Mouse (Mus musculus): ENCODE results near the gene Wsb1. TPM values are rescaled to one million over a fixed set of nuclear protein-coding genes. Genes with fewer than 3 reads are reported as not detected.
"Not testable (repeated sequence)": the region's sequence is repeated elsewhere in the genome, so short reads cannot be mapped to it uniquely, and the experiment has no call there.

The Wsb1 gene
- polyA plus RNA-seq (2017; shearing (Covaris generic)) = 10 to 100 TPM; 79.7 to 89.4 TPM

DNA sequence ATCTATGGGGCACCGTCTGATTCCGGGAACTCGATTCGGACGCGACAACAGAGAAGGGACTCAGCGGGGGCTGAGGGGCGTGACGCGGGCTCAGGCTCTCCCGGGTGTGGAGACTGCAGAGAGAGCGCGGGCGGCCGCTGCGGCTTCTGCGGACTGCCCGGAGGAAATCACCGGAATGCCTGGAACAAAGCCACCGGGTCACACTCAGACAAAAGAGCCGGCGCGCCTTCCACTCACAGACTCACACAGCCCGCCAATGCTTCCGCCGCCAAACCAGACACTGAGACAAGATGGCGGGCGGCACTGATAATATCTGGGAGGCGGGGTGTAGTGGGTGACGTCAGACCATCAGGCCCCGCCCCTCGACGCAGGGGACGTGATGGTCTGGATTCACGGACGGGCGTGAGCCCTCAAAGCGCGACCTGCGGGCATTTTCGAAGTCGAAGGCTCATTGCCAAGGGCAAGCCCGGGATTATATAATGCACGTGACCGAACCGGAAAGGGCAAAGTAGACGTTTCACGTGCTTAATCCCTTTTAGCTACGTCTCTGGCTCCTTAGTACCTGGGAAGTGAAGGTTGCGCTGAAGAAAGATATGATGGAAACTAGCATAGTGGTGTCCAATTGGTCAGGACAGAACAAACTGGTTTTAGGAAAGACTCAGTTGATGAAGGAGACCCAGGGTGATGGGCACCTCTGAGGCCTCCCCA is at the start of gene Wsb1:
Gene Wsb1 (minus strand): TSS at position 281 of the 708 bp plus-strand sequence.
- ATAC-seq = peak; percentile 87

DNA sequence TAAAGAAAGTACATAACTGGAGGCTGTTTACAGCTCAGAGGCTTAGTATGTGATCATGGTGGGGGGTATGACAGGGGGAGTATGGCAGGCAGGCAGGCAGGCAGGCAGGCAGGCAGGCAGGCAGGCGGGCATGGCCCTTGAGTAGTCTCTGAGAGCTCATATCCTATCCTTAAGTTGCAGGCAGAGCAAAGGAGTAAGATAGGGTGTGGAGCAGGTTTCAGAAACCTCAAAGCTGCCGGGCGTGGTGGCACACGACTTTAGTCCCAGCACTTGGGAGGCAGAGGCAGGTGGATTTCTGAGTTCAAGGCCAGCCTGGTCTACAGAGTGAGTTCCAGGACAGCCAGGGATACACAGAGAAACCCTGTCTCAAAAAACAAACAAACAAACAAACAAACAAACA is 49.8 kb upstream of the Wsb1 start:
- not testable (repeated sequence) for ATAC-seq

GRCm38 (mm10) chr11:79303109-79303508 is 48.6 kb upstream of the Wsb1 start:
- ATAC-seq = no peak

DNA sequence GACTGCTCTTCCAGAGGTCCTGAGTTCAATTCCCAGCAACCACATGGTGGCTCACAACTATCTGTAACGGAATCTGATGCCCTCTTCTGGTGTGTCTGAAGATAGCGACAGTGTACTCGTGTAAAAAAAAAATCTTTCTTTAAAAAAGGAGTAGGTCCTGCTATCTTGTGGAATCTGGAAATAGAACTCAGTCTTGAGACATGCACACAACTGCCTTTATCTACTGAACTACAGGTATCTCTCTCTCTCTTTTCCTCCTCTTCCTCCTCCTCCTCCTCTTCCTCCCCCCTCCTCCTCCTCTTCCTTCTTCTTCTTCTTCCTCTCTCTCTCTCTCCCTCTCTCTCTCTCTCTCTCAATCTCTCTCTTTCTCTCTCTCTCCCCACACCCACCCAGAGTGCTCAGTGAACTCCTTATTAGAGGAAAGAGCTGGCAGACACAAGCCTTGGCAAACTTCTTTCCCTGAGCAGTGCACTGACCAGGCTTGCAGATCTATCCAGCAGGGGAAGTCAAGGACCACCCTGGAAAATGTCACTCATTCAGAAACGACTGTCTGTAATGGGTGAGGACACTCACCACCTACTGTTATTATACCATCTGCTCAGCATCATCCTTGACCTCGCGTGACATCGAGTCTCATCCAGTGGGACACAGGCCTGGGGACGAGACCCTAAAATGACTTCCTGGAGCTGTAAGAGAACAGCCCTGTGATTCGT is 45.4 kb upstream of the Wsb1 start:
- ATAC-seq = no peak

DNA sequence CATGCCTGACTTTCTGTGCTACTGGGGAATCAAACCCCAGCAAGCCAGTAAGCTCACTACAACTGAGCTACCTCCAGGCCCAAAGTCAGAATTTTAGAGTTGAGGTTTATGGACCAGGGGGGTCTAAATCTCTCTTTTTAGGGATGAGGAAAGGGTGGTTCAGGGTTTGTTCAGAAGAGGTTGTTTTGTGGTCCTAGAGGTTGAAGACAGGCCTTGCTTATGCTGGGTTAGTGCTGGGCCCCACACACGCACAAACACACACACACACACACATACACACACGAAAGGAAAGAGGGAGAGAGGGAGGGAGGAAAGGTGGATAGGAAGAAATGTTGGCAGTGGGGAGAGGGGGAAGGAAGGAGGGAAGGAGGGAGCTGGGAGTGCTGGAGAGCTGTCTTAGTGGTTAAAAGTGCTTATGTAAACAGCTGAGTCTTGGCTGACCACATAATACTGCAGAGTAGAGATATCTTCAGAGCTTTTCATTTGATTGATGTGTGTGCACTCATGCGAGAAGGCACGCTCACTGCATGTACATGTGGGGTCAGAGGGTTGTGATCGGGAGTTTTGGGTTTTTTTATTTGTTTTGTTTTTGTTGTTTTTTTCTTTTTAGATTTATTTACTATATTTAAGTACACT is 42.5 kb upstream of the Wsb1 start, which contains the start of gene Gm9964:
Gene Gm9964 (minus strand): TSS at position 51 of the 636 bp plus-strand sequence.
- no peak for ATAC-seq

- no peak for ATAC-seq
These were observed 41.7 kb upstream of the Wsb1 start for GRCm38 (mm10) chr11:79296167-79296566.

DNA sequence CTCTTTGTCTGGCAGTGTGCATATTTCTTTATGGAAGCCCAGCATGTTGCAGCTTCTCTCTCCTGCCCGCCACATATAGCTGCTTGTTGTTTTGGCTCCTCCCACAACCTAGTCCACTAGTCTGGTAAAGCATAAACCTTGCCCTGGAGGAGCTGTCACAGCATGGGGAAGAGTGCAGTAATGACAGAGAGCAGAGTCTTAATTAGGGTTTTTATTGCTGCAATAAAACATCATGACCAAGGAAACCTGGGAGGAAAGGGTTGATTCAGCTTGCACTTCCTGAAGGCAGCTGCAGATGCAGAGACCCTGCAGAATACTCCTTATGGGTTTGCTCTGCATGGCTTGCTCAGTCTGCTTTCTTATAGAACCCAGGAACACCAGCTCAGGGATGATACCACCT is 39.5 kb upstream of the Wsb1 start:
- no peak for ATAC-seq

GRCm38 (mm10) chr11:79293025-79293424 is 38.6 kb upstream of the Wsb1 start:
- no peak for ATAC-seq

- ATAC-seq = no peak
These were observed 37.7 kb upstream of the Wsb1 start for GRCm38 (mm10) chr11:79292130-79292529.

DNA sequence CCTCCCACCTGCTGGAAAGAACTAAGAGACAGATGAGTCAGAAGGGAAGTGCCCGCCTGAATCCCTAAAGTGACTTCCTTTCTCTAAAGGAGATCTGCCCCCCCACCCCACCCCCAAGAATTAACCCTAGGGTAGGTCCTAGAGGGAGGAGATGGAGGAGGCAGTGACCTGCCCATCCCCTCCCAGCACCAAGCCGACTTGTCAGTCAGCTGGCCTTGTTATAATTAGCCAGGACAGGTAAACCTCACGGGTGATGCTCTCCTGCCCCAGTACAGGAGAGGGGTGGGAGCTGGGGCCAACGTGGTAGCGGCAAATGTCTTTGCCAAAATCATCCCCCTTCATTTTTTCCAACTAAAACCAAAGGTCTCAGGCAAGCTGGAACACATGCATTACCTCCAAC is 37.2 kb upstream of the Wsb1 start:
- no peak for ATAC-seq

DNA sequence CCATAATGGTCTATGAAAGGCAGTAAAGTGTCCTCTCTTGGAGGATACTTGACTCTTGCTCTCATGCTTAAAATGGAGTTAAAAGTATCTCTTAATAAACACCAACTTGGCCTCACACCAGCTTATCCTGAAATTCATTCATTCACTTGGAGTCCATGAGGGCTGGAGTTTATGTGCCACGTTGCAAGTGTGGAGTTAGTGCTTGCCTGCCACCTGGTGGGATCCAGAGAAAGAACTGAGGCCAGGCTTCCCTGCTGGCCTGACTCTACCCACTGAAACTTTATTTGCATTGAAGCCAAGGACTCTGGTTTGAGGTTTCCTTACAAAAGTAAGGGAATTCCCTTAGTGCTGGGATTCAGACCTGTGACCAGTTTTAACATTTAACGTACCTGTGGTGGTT is 36.0 kb upstream of the Wsb1 start:
- ATAC-seq = no peak

GRCm38 (mm10) chr11:79288913-79289640 is 34.6 kb upstream of the Wsb1 start:
- no peak for ATAC-seq

DNA sequence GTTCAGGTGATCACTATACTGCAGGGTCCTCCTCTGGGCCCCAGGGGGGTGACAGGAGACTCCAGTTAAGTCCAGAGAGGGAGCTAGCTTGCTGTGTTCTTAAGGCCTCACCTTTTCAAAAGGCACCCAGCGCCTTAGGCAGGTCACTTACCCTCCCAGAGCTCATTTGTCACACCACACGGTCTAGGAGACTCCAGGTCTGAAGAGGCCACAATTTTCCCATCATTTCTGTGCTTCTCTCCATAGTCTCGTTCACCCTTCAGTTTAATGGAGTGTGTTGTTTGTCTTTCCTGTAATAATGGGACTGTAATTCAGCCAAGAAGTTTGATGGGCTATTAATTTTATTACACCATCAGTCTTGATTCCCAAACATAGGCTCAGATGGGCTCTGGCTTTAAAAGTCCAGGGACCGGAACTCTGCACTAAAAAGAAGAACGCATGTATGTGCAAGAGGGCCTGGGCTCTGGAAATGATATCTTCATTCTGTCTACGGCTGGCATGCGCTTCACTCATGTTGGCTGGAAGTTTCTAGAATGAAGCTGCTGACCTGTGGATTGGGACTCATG is 33.9 kb upstream of the Wsb1 start:
- ATAC-seq = no peak

- no peak for ATAC-seq
These were observed 33.0 kb upstream of the Wsb1 start for GRCm38 (mm10) chr11:79287447-79287846.

DNA sequence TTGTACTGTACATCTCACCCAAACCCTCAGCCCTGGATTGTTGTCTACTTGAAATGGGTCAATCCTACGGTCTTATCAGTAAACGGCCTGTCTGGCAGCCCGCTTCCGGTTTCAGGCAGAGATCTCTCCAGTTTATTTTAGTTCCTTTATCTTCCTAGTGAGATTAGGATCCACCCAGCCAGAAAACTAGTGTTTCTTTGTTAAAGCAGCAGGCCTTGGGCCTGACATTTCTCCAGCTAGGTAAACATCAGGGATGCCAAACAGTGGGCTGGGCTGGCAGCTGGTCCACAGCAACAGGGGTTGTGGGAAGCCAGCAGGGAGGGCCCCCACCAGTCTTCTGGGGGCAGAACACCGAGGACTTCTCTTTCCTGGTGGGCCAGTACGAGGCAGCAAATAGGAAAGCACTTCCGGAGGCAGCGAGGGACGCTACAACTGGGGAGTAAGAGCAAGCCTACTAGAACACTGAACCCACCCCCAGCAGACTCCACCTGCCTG is 31.9 kb upstream of the Wsb1 start:
- no peak for ATAC-seq

- no peak for ATAC-seq
These were observed 29.0 kb upstream of the Wsb1 start for GRCm38 (mm10) chr11:79283350-79284030.

DNA sequence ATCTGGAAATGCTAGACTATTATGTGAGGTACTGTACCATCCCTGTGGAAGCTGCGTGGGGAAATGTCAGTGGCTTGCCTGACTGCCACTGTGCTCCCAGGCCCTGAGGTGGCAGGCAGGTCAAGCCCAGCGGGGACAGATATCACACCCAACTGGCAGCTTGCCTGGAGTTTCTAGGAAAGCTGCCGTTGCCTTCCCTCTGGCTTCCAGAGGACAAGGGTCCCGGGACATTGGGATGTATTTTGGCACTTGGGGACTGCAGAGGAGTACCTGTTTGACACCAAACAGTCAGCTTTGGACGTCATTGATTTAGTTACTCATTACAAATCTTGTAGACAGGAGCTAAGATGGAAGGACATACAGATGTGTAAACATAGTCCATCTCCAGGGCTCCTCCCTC is 26.9 kb upstream of the Wsb1 start:
- ATAC-seq = no peak

DNA sequence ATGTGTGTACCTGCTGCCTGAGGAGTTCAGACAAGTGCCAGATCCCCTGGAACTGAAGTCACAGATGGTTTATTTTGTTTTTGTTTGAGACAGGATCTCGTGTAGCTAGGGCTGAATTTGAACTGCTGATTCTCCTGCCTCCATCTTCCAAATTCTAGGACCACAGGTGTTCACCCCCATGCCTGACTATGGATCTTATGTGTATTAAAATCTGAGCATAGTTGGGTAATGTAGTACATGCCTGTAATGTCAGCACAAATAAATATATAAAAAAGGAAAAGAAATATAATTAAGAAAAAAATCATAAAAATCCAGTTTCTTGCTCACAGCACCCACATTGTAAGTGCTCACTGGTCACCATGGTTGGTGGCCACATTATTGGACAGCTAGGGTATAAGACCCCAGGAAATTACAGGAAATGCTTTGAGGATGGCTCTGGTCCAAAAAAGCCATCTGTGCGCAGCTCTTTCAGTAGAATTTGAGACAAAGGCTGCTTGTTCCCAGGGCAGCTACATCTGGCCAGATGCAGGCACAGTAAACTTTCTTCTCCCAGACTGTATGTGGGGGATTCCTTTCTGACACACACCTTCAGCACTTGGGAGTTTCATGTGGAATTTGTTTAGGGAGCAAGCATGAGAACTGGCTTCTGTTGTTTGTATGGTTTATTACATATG is 25.4 kb upstream of the Wsb1 start:
- no peak for ATAC-seq

GRCm38 (mm10) chr11:79273757-79274156 is 19.3 kb upstream of the Wsb1 start:
- ATAC-seq = no peak

DNA sequence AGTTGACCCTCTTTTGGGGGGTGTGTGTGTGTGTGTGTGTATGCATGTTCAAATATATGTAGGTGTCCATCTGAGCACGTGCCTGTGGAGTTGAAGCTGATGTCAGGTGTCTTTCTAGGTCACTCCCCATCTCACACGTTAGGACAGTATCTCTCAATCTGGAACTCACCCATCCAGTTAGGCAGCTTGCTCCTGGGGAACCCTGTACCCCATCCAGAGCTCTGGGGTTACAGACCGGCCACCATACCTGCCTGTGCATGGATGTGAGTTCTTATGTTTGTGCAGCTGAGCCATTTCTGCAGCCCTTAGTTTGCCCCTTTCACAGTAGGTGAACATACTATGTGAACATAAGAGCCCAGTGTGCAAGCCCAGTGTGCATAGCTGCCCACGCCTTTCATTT is 18.6 kb upstream of the Wsb1 start:
- ATAC-seq = no peak

- ATAC-seq = no peak
These were observed 12.7 kb upstream of the Wsb1 start for GRCm38 (mm10) chr11:79267171-79267570.
